ENCODE assay signal across 11 mouse cellular contexts in the genomic region with DNA sequence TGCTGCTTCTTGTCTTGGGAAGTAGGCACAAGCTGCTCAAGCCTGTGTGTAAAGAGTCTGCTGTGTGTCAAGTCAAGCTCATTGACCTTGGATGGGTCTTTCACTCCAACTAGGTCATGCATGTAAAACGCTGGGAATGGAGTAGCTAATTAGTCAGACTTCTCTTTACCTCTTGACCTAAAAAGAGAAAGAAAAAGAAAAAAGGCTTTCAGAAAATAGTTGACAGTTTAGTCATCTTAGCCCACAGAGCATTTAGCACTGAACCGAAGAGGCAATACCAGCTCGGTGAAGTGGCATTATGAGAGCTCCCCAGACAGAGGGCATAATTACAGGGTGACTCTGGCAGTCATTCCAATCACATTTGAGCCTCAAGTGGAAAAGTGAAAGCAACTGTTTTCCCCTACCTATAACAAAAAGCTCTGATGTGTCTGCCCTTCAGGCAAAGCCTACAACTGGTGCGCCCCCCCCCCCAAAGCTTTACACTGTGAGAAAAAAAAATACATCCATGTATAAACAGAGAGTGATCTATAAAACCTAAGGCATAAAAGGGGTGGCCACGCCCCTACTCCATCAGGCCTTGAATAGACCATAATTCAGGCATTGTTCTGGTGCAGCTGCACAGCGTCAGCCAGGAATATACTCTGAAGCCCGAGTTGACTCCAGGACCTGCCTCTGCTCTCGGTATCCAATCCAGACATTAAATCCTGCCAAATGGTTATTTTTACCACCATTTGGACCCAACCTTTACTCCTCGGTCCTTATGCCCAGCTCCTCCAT. TPM values are rescaled to one million over a fixed set of nuclear protein-coding genes. Genes with fewer than 3 reads are reported as not detected.
DNase-seq lines count a peak whose midpoint lies in the region; ATAC-seq lines count a peak whose summit lies in the region.
"Had no signal": no experiment of that assay in that cellular context is flagged by ENCODE, and none has a peak within 500 bp of the region (broad histone marks: within the 10 kb centered on the region; RNA-seq: fewer than 3 reads in every experiment).

No protein-coding gene starts in this region.

- no peak overlapping the region for H3K4me3 ChIP-seq in embryonic facial prominence, embryonic 11.5 days (ENCODE audit: low read depth, low read length)
- H3K4me3 ChIP-seq in hindbrain, embryonic 16.5 days (ENCODE audit: low read length) = no peak overlapping the region
- H3K4me3 ChIP-seq: heart, embryonic 13.5 days; stomach, embryonic 15.5 days had no signal

- no peaks in the 10 kb centered on the region for H3K9me3 ChIP-seq in embryonic facial prominence, embryonic 11.5 days (replicated peaks; ENCODE audit: control insufficient read depth, low read length)
- no peaks in the 10 kb centered on the region for H3K9me3 ChIP-seq in hindbrain, embryonic 16.5 days (ENCODE audit: control insufficient read depth, low read length)
- H3K9me3 ChIP-seq: heart, embryonic 13.5 days; stomach, embryonic 15.5 days had no signal

- no peaks in the 10 kb centered on the region for H3K36me3 ChIP-seq in embryonic facial prominence, embryonic 11.5 days (replicated peaks; ENCODE audit: control insufficient read depth, insufficient read depth, low read depth, low read length)
- no peaks in the 10 kb centered on the region for H3K36me3 ChIP-seq in hindbrain, embryonic 16.5 days (ENCODE audit: control insufficient read depth, insufficient read depth, low read length)
- H3K36me3 ChIP-seq: heart, embryonic 13.5 days; stomach, embryonic 15.5 days had no signal

- peak; percentile 60 for DNase-seq in embryo, embryonic 10 days (ENCODE audit: low spot score)
- no peak for DNase-seq in embryo, embryonic 9.5 days (ENCODE audit: extremely low spot score)
- DNase-seq in 3134 (ENCODE audit: extremely low read depth, insufficient read length, low spot score) = peak; percentile 52
- DNase-seq in embryonic facial prominence, embryonic 11.5 days (ENCODE audit: low spot score) = peak; percentile 34
- DNase-seq in gastrocnemius, adult 8-10 months (ENCODE audit: low spot score in 2 of 2) = no peak
- no peak for DNase-seq in spleen, adult 12 weeks (ENCODE audit: low spot score)
- DNase-seq in left cerebral cortex, postnatal 4 days = no peak

- no peaks in the 10 kb centered on the region for H3K27me3 ChIP-seq in embryonic facial prominence, embryonic 11.5 days (ENCODE audit: control insufficient read depth, insufficient read depth, low read length)
- H3K27me3 ChIP-seq in hindbrain, embryonic 16.5 days (replicated peaks; ENCODE audit: control insufficient read depth, insufficient read depth, low read length) = no peaks in the 10 kb centered on the region
- H3K27me3 ChIP-seq: heart, embryonic 13.5 days; stomach, embryonic 15.5 days had no signal

- WGBS in embryonic facial prominence, embryonic 11.5 days = 56% methylated on average over 9 of the region's 9 CpGs
- WGBS in hindbrain, embryonic 16.5 days = 27% methylated on average over 9 of the region's 9 CpGs

- intact Hi-C loops in left cerebral cortex, postnatal 4 days (cut with DNase I) = no loop called here

- H3K4me2 ChIP-seq in embryonic facial prominence, embryonic 11.5 days (ENCODE audit: low read depth, low read length) = no peak overlapping the region
- H3K4me2 ChIP-seq in hindbrain, embryonic 16.5 days (ENCODE audit: low read length) = peak overlapping the region; percentile 20; the same call in 1 of the 2 replicates
- H3K4me2 ChIP-seq: heart, embryonic 13.5 days; stomach, embryonic 15.5 days had no signal

- no peak overlapping the region for H3K9ac ChIP-seq in embryonic facial prominence, embryonic 11.5 days (replicated peaks; ENCODE audit: low read length)
- no peak overlapping the region for H3K9ac ChIP-seq in hindbrain, embryonic 16.5 days (ENCODE audit: low read depth, low read length)
- H3K9ac ChIP-seq: heart, embryonic 13.5 days; stomach, embryonic 15.5 days had no signal

- no peaks in the 10 kb centered on the region for H3K4me1 ChIP-seq in embryonic facial prominence, embryonic 11.5 days (ENCODE audit: control insufficient read depth, insufficient read depth, low read length)
- peaks cover 6% of the 10 kb centered on the region for H3K4me1 ChIP-seq in hindbrain, embryonic 16.5 days (ENCODE audit: control insufficient read depth, insufficient read depth, low read depth, low read length)

- H3K27ac ChIP-seq in embryonic facial prominence, embryonic 11.5 days (replicated peaks; ENCODE audit: low read depth, low read length) = no peak overlapping the region
- no peak overlapping the region for H3K27ac ChIP-seq in hindbrain, embryonic 16.5 days (ENCODE audit: low read depth, low read length)
- H3K27ac ChIP-seq: heart, embryonic 13.5 days; kidney, postnatal 0 days; stomach, embryonic 15.5 days had no signal

- no peak for ATAC-seq in embryonic facial prominence, embryonic 11.5 days (replicated peaks; ENCODE audit: insufficient number of reproducible peaks, low FRiP score, low TSS enrichment, low read depth)
- ATAC-seq in hindbrain, embryonic 16.5 days = no peak

RNA-seq across cellular contexts. Expression of a gene that starts 3.5 kb away (rescaled TPM):
- polyA plus RNA-seq in embryonic facial prominence, embryonic 11.5 days (2014; fragmentation: Nextera tagmentation; extraction: Ambion mirVana) = 0.95 and 1.2 TPM in 2 replicates
- polyA plus RNA-seq in hindbrain, embryonic 16.5 days (2015; fragmentation: Nextera tagmentation; extraction: Ambion mirVana) = 1.6 TPM in 2 replicates
- 1 to 10 TPM in 2 of 4 experiments, under 1 TPM in 2; 0.34 to 1.5 (median 0.98) TPM for total RNA-seq in gastrocnemius, adult 8-10 months (2022)
- 10 to 100 TPM; 19.8 to 27.2 TPM for total RNA-seq in left cerebral cortex, postnatal 4 days (2021)

RNA-seq across cellular contexts. Expression of a gene that starts 24.8 kb away (rescaled TPM):
- 22.9 and 26.0 TPM in 2 replicates for polyA plus RNA-seq in embryonic facial prominence, embryonic 11.5 days (2014; fragmentation: Nextera tagmentation; extraction: Ambion mirVana)
- polyA plus RNA-seq in hindbrain, embryonic 16.5 days (2015; fragmentation: Nextera tagmentation; extraction: Ambion mirVana) = 25.3 and 30.5 TPM in 2 replicates
- total RNA-seq in gastrocnemius, adult 8-10 months (2022) = 10 to 100 TPM; 21.6 to 26.7 (median 24.6) TPM
- total RNA-seq in left cerebral cortex, postnatal 4 days (2021) = 10 to 100 TPM; 56.6 to 57.2 TPM

Comparison
In these comparisons a context has a peak if more than half of its experiments do, and no peak if none do; other contexts are left out.
1. DNase-seq: peak in embryo, embryonic 10 days (single experiment), 3134 (single experiment) and embryonic facial prominence, embryonic 11.5 days (single experiment); none in embryo, embryonic 9.5 days (single experiment), gastrocnemius, adult 8-10 months (0 of 2), spleen, adult 12 weeks (single experiment) and left cerebral cortex, postnatal 4 days (single experiment).
2. RNA of a gene that starts 3.5 kb away (total RNA-seq): 19.8 to 27.2 TPM in left cerebral cortex, postnatal 4 days; 0.34 to 1.5 TPM in gastrocnemius, adult 8-10 months; every median in the first group is over 4 times any median in the second.